Mouse (Mus musculus) forebrain, embryonic 14.5 days (tissue): ENCODE results near the gene Fam24a. TPM values are rescaled to one million over a fixed set of nuclear protein-coding genes. Genes with fewer than 3 reads are reported as not detected.

Source experiments
- ATAC-seq: fragments of 200-750 bp; cut with Nextera tagmentation; 2 replicates; pipeline ENCODE4 v1.8.0; 2017; ENCODE audit warnings: mild to moderate bottlenecking, moderate library complexity
- DNase-seq: peaks from one replicate; pipeline ENCODE4 v3.0.0-alpha.2; 2015; ENCODE audit warnings: low spot score
- H3K27ac ChIP-seq: fragments of 300-500 bp; sonication (generic); 2 replicates; pipeline ENCODE4 v1.5.1; 2014; ENCODE audit warnings: low read depth, mild to moderate bottlenecking, control low read depth, low read length, moderate library complexity
- H3K27me3 ChIP-seq: fragments of 300-500 bp; sonication (generic); replicated peaks from 2 replicates; pipeline ENCODE4 v1.6.1; 2014; ENCODE audit warnings: low read length, control low read depth, mixed read lengths; ENCODE audit not compliant: control insufficient read depth, insufficient read depth
- H3K36me3 ChIP-seq: fragments of 300-500 bp; sonication (generic); 2 replicates; pipeline ENCODE4 v1.6.1; 2014; ENCODE audit warnings: low read length, control low read depth; ENCODE audit not compliant: control insufficient read depth, insufficient read depth
- H3K4me1 ChIP-seq: fragments of 300-500 bp; sonication (generic); 2 replicates; pipeline ENCODE4 v1.6.1; 2014; ENCODE audit warnings: antibody characterized with exemption, low read length, control low read depth; ENCODE audit not compliant: control insufficient read depth, insufficient read depth
- H3K4me2 ChIP-seq: fragments of 300-500 bp; sonication (generic); 2 replicates; pipeline ENCODE4 v1.6.1; 2014; ENCODE audit warnings: mild to moderate bottlenecking, control low read depth, low read length
- H3K4me3 ChIP-seq: fragments of 300-500 bp; sonication (generic); 2 replicates; pipeline ENCODE4 v1.5.1; 2014; ENCODE audit warnings: low read depth, low read length, control low read depth
- H3K9ac ChIP-seq: fragments of 300-500 bp; sonication (generic); 2 replicates; pipeline ENCODE4 v1.6.1; 2014; ENCODE audit warnings: mild to moderate bottlenecking, low read length, control low read depth, moderate library complexity
- H3K9me3 ChIP-seq: fragments of 300-500 bp; sonication (generic); replicated peaks from 2 replicates; pipeline ENCODE4 v1.6.1; 2016; ENCODE audit warnings: low read length, control low read depth, mixed read lengths; ENCODE audit not compliant: control insufficient read depth
- WGBS: fragments of 180-500 bp; shearing (Covaris S2); extraction: QIAGEN DNeasy Blood & Tissue Kit; methylation state at CpG from one replicate; pipeline ENCODE4 v1.1.7; 2014; 5-methylcytosine and 5-hydroxymethylcytosine counted together
- polyA plus RNA-seq: library from polyadenylated mRNA; unstranded; fragments of >200 nt; fragmentation: Nextera tagmentation; extraction: Ambion mirVana; gene quantifications from 2 replicates; pipeline ENCODE4 v1.2.1, GENCODE M21; 2014

The Fam24a gene
- polyA plus RNA-seq, 1 experiment from 2014 or later, result not detected

- Histone ChIP-seq H3K9ac (no peak within 1 kb of the TSS), H3K27me3 (no peaks in the 10 kb centered on the region), H3K4me3 (no peak within 1 kb of the TSS), H3K27ac (no peak within 1 kb of the TSS), H3K4me2 (no peak within 1 kb of the TSS), H3K36me3 (no peaks in the 10 kb centered on the region), H3K4me1 (no peaks in the 10 kb centered on the region), H3K9me3 (no peaks in the 10 kb centered on the region)
- DNase-seq (no peak), ATAC-seq (no peak)
- WGBS, result 88% methylated on average over 5 of the region's 5 CpGs
These were observed 4.2 kb upstream of the Fam24a start, which contains the start of gene Fam24b for GRCm38 (mm10) chr7:131329416-131329815. Fam24b (minus strand) TSS chr7:131329516.

GRCm38 (mm10) chr7:131331688-131332087 lies 2.0 kb upstream of the Fam24a start:
- Histone ChIP-seq H3K4me3 (no peak overlapping the region), H3K4me1 (no peaks in the 10 kb centered on the region), H3K9ac (no peak overlapping the region), H3K27ac (no peak overlapping the region), H3K36me3 (no peaks in the 10 kb centered on the region), H3K4me2 (no peak overlapping the region), H3K9me3 (no peaks in the 10 kb centered on the region), H3K27me3 (no peaks in the 10 kb centered on the region)
- no peak for ATAC-seq
- 86% methylated on average over 2 of the region's 2 CpGs for WGBS
- no peak for DNase-seq

GRCm38 (mm10) chr7:131337502-131338068 lies 3.9 kb downstream of the Fam24a start:
- no peak overlapping the region for H3K9ac ChIP-seq
- peaks cover 6% of the 10 kb centered on the region; the same call in 1 of the 2 replicates for H3K4me1 ChIP-seq
- no peaks in the 10 kb centered on the region for H3K9me3 ChIP-seq
- DNase-seq (peak; percentile 41), ATAC-seq (peak; percentile 55; the same call in 1 of the 2 replicates)
- H3K36me3 ChIP-seq, result peaks cover 22% of the 10 kb centered on the region; the same call in 1 of the 2 replicates
- WGBS, result 22% methylated on average over 8 of the region's 8 CpGs
- no peak overlapping the region for H3K27ac ChIP-seq
- H3K27me3 ChIP-seq, result no peaks in the 10 kb centered on the region
- no peak overlapping the region for H3K4me3 ChIP-seq
- H3K4me2 ChIP-seq, result no peak overlapping the region

- peak; percentile 52 for DNase-seq
- H3K4me2 ChIP-seq, result no peak overlapping the region
- peaks cover 55% of the 10 kb centered on the region for H3K36me3 ChIP-seq
- H3K4me1 ChIP-seq, result no peaks in the 10 kb centered on the region
- peak; percentile 34; the same call in 1 of the 2 replicates for ATAC-seq
- 75% methylated on average over 7 of the region's 7 CpGs for WGBS
- no peak overlapping the region for H3K4me3 ChIP-seq
- H3K9ac ChIP-seq, result no peak overlapping the region
- H3K27me3 ChIP-seq, result no peaks in the 10 kb centered on the region
- H3K9me3 ChIP-seq, result no peaks in the 10 kb centered on the region
- H3K27ac ChIP-seq, result no peak overlapping the region
These were observed 12.3 kb downstream of the Fam24a start for GRCm38 (mm10) chr7:131345856-131346541.

GRCm38 (mm10) chr7:131356105-131356504 lies 22.4 kb downstream of the Fam24a start:
- Histone ChIP-seq H3K4me1 (no peaks in the 10 kb centered on the region), H3K9me3 (no peaks in the 10 kb centered on the region), H3K4me3 (no peak overlapping the region), H3K36me3 (peaks cover 58% of the 10 kb centered on the region), H3K27ac (no peak overlapping the region), H3K27me3 (no peaks in the 10 kb centered on the region), H3K9ac (no peak overlapping the region), H3K4me2 (no peak overlapping the region)
- DNase-seq (no peak), ATAC-seq (no peak)
- 97% methylated on average over 13 of the region's 13 CpGs for WGBS

- H3K9me3 ChIP-seq, result no peaks in the 10 kb centered on the region
- H3K27me3 ChIP-seq, result no peaks in the 10 kb centered on the region
- peak overlapping the region; percentile 84 for H3K4me3 ChIP-seq
- peak overlapping the region; percentile 89 for H3K4me2 ChIP-seq
- no peak for DNase-seq
- peaks cover 4% of the 10 kb centered on the region for H3K4me1 ChIP-seq
- under 1% methylated on average over 35 of the region's 35 CpGs for WGBS
- peak; percentile 84 for ATAC-seq
- H3K27ac ChIP-seq, result peak overlapping the region; percentile 79
- H3K9ac ChIP-seq, result peak overlapping the region; percentile 88
- peaks cover 22% of the 10 kb centered on the region for H3K36me3 ChIP-seq
These were observed 28.6 kb downstream of the Fam24a start for GRCm38 (mm10) chr7:131362269-131362614.

- peak within 1 kb of the TSS; percentile 84 for H3K4me3 ChIP-seq
- peaks cover 17% of the 10 kb centered on the region for H3K36me3 ChIP-seq
- DNase-seq, result peak; percentile 99
- peak; percentile 97 for ATAC-seq
- peak within 1 kb of the TSS; percentile 89 for H3K4me2 ChIP-seq
- under 1% methylated on average over 55 of the region's 55 CpGs for WGBS
- no peaks in the 10 kb centered on the region for H3K27me3 ChIP-seq
- peak within 1 kb of the TSS; percentile 88 for H3K9ac ChIP-seq
- H3K4me1 ChIP-seq, result peaks cover 4% of the 10 kb centered on the region
- peak within 1 kb of the TSS; percentile 80 for H3K27ac ChIP-seq
- H3K9me3 ChIP-seq, result no peaks in the 10 kb centered on the region
These were observed 29.1 kb downstream of the Fam24a start, which contains the start of gene 2310057M21Rik for GRCm38 (mm10) chr7:131362615-131363300. 2310057M21Rik (minus strand) TSS chr7:131362759.

- Histone ChIP-seq H3K4me2 (no peak overlapping the region), H3K27ac (no peak overlapping the region), H3K9ac (no peak overlapping the region), H3K9me3 (no peaks in the 10 kb centered on the region), H3K4me3 (no peak overlapping the region), H3K27me3 (no peaks in the 10 kb centered on the region), H3K36me3 (peaks cover 5% of the 10 kb centered on the region; the same call in 1 of the 2 replicates), H3K4me1 (peaks cover 4% of the 10 kb centered on the region)
- DNase-seq, result no peak
- no peak for ATAC-seq
- WGBS, result 95% methylated on average over 8 of the region's 8 CpGs
These were observed 30.5 kb downstream of the Fam24a start for GRCm38 (mm10) chr7:131364131-131364530.
